Comparison of ENCODE assay signal across 8 mouse cellular contexts in the genomic region with DNA sequence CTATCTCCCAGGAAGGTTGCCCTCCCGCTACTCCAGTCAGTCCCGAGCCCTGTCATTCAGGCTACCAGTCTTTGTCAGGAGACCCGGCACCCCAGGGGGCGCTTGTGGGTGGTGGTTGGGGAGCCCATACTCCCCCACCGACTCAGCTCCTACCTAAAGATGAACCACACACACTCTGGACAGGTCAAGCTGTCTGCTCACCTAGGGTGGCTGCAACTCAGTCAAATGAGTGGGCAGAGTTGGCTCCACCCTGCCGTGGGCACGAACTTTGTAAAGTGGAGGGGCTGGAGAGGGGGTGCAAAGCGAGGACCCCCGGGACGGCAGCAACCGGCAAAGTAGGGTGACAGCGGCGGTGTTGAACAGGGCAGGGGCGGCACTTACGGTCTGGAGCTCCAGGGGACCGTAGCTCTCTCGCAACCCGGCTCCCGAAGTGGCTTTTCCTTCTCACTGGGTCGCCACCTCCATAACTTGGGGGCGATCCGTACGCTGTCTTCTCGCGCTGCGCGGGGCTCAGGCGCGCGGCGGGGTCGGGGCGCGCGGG. TPM values are rescaled to one million over a fixed set of nuclear protein-coding genes. Genes with fewer than 3 reads are reported as not detected.
DNase-seq lines count a peak whose midpoint lies in the region; ATAC-seq and TF ChIP-seq lines count a peak whose summit lies in the region.

No protein-coding gene starts in this region.

- ATAC-seq in heart, embryonic 12.5 days (ENCODE audit: insufficient number of reproducible peaks, low FRiP score): no peak
- ATAC-seq in G1E (ENCODE audit: extremely low read depth, insufficient number of reproducible peaks, low FRiP score, poor library complexity, severe bottlenecking): no peak
- ATAC-seq in forebrain, embryonic 12.5 days (ENCODE audit: low FRiP score): peak; percentile 10
- peak; percentile 25 for ATAC-seq in neural tube, embryonic 12.5 days (ENCODE audit: low FRiP score, low read depth)

- peaks cover 6% of the 10 kb centered on the region; the same call in 1 of the 2 replicates for H3K36me3 ChIP-seq in heart, embryonic 12.5 days
- peaks cover 96% of the 10 kb centered on the region for H3K36me3 ChIP-seq in G1E (replicated peaks)
- H3K36me3 ChIP-seq in forebrain, embryonic 12.5 days (replicated peaks): no peaks in the 10 kb centered on the region
- H3K36me3 ChIP-seq in limb, embryonic 10.5 days: no peaks in the 10 kb centered on the region
- no peaks in the 10 kb centered on the region for H3K36me3 ChIP-seq in neural tube, embryonic 12.5 days

- peaks cover 36% of the 10 kb centered on the region for H3K4me1 ChIP-seq in heart, embryonic 12.5 days (replicated peaks)
- peaks cover 95% of the 10 kb centered on the region for H3K4me1 ChIP-seq in G1E (ENCODE audit: insufficient read depth, low read depth, low read length)
- peaks cover 50% of the 10 kb centered on the region for H3K4me1 ChIP-seq in forebrain, embryonic 12.5 days
- H3K4me1 ChIP-seq in limb, embryonic 10.5 days: peaks cover 72% of the 10 kb centered on the region
- peaks cover 51% of the 10 kb centered on the region for H3K4me1 ChIP-seq in neural tube, embryonic 12.5 days

- no peaks in the 10 kb centered on the region for H3K9me3 ChIP-seq in heart, embryonic 12.5 days (replicated peaks)
- H3K9me3 ChIP-seq in G1E (replicated peaks): no peaks in the 10 kb centered on the region
- no peaks in the 10 kb centered on the region for H3K9me3 ChIP-seq in forebrain, embryonic 12.5 days
- no peaks in the 10 kb centered on the region for H3K9me3 ChIP-seq in limb, embryonic 10.5 days (replicated peaks)
- no peaks in the 10 kb centered on the region for H3K9me3 ChIP-seq in neural tube, embryonic 12.5 days

- peak overlapping the region; percentile 34 for H3K27ac ChIP-seq in heart, embryonic 12.5 days (ENCODE audit: poor library complexity, severe bottlenecking)
- H3K27ac ChIP-seq in forebrain, embryonic 12.5 days: peak overlapping the region; percentile 90
- peak overlapping the region; percentile 90 for H3K27ac ChIP-seq in limb, embryonic 10.5 days
- peak overlapping the region; percentile 89 for H3K27ac ChIP-seq in neural tube, embryonic 12.5 days

- no peak for DNase-seq in heart, postnatal 4 days
- DNase-seq in G1E (ENCODE audit: low spot score): no peak
- peak; percentile 66 for DNase-seq in limb, embryonic 10.5 days (ENCODE audit: low spot score)
- DNase-seq in urinary bladder, adult 2 months (ENCODE audit: low spot score): no peak
- no peak for DNase-seq in layer of hippocampus, adult 8-10 months (ENCODE audit: low spot score in 2 of 2)

- peaks cover 89% of the 10 kb centered on the region for H3K27me3 ChIP-seq in heart, embryonic 12.5 days (replicated peaks)
- H3K27me3 ChIP-seq in G1E (ENCODE audit: insufficient read depth, low read length): no peaks in the 10 kb centered on the region
- H3K27me3 ChIP-seq in forebrain, embryonic 12.5 days: peaks cover 99% of the 10 kb centered on the region
- H3K27me3 ChIP-seq in limb, embryonic 10.5 days (ENCODE audit: low read depth, poor library complexity, severe bottlenecking): peaks cover 98% of the 10 kb centered on the region
- peaks cover 62% of the 10 kb centered on the region for H3K27me3 ChIP-seq in neural tube, embryonic 12.5 days (replicated peaks)

- H3K4me2 ChIP-seq in heart, embryonic 12.5 days: peak overlapping the region; percentile 98
- peak overlapping the region; percentile 89 for H3K4me2 ChIP-seq in forebrain, embryonic 12.5 days
- H3K4me2 ChIP-seq in neural tube, embryonic 12.5 days (replicated peaks): peak overlapping the region; percentile 88

- H3K4me3 ChIP-seq in heart, embryonic 12.5 days: peak overlapping the region; percentile 73
- H3K4me3 ChIP-seq in G1E (ENCODE audit: low read depth, low read length): peak overlapping the region; percentile 76
- H3K4me3 ChIP-seq in forebrain, embryonic 12.5 days (replicated peaks): peak overlapping the region; percentile 60
- peak overlapping the region; percentile 83 for H3K4me3 ChIP-seq in limb, embryonic 10.5 days
- peak overlapping the region; percentile 78 for H3K4me3 ChIP-seq in neural tube, embryonic 12.5 days

- peak overlapping the region; percentile 83 for H3K9ac ChIP-seq in heart, embryonic 12.5 days
- H3K9ac ChIP-seq in forebrain, embryonic 12.5 days: peak overlapping the region; percentile 83
- peak overlapping the region; percentile 90 for H3K9ac ChIP-seq in neural tube, embryonic 12.5 days

- WGBS in heart, embryonic 12.5 days: 3% methylated on average over 35 of the region's 35 CpGs
- 1% methylated on average over 35 of the region's 35 CpGs for WGBS in forebrain, embryonic 12.5 days
- WGBS in limb, embryonic 10.5 days: 1% methylated on average over 35 of the region's 35 CpGs
- WGBS in neural tube, embryonic 12.5 days: 1% methylated on average over 35 of the region's 35 CpGs

- TF ChIP-seq CTCF in G1E (IDR thresholded peaks at IDR 0.05; ENCODE audit: low read depth, low read length): no peak

RNA-seq across cellular contexts. Expression of a gene that starts 21.4 kb away (rescaled TPM):
- polyA plus RNA-seq in heart, embryonic 12.5 days (2016; fragmentation: Nextera tagmentation; extraction: Ambion mirVana): 6.2 TPM in 2 replicates
- 10 to 100 TPM; 17.3 to 19.3 TPM for total RNA-seq in heart, postnatal 4 days (2021)
- total RNA-seq in G1E (2014; fragmentation: Nextera tagmentation): 99.0 and 106 TPM in 2 replicates
- total RNA-seq in G1E (2017): 18.8 and 19.9 TPM in 2 replicates
- polyA plus RNA-seq in G1E (2012): 287 TPM in 2 replicates
- polyA plus RNA-seq in forebrain, embryonic 12.5 days (2016; fragmentation: Nextera tagmentation; extraction: Ambion mirVana): 12.2 and 12.4 TPM in 2 replicates
- 2.0 and 2.8 TPM in 2 replicates for polyA plus RNA-seq in limb, embryonic 10.5 days (2016; fragmentation: Nextera tagmentation; extraction: Ambion mirVana)
- 15.3 and 16.7 TPM in 2 replicates for polyA plus RNA-seq in neural tube, embryonic 12.5 days (2016; fragmentation: Nextera tagmentation; extraction: Ambion mirVana)
- 0.95 and 4.0 TPM in 2 replicates for polyA plus RNA-seq in urinary bladder, adult 2 months (2012; rRNA removed)
- 10 to 100 TPM; 30.0 to 39.0 (median 37.0) TPM for total RNA-seq in layer of hippocampus, adult 8-10 months (2022)

RNA-seq across cellular contexts. Expression of a gene that starts 55.0 kb away (rescaled TPM):
- polyA plus RNA-seq in heart, embryonic 12.5 days (2016; fragmentation: Nextera tagmentation; extraction: Ambion mirVana): not detected in 2 replicates
- total RNA-seq in heart, postnatal 4 days (2021): not detected
- not detected in 2 replicates for total RNA-seq in G1E (2014; fragmentation: Nextera tagmentation)
- 0.11 TPM in 1 of 2 replicates, not detected in the other for total RNA-seq in G1E (2017)
- polyA plus RNA-seq in G1E (2012): not detected in 2 replicates
- not detected in 2 replicates for polyA plus RNA-seq in forebrain, embryonic 12.5 days (2016; fragmentation: Nextera tagmentation; extraction: Ambion mirVana)
- not detected in 2 replicates for polyA plus RNA-seq in limb, embryonic 10.5 days (2016; fragmentation: Nextera tagmentation; extraction: Ambion mirVana)
- polyA plus RNA-seq in neural tube, embryonic 12.5 days (2016; fragmentation: Nextera tagmentation; extraction: Ambion mirVana): not detected in 2 replicates
- 0.06 TPM in 1 of 2 replicates, not detected in the other for polyA plus RNA-seq in urinary bladder, adult 2 months (2012; rRNA removed)
- total RNA-seq in layer of hippocampus, adult 8-10 months (2022): not detected

Comparison
In these comparisons a context has a peak if more than half of its experiments do, and no peak if none do; other contexts are left out.
1. ATAC-seq: peak in forebrain, embryonic 12.5 days (single experiment) and neural tube, embryonic 12.5 days (single experiment); none in heart, embryonic 12.5 days (single experiment) and G1E (single experiment).
2. H3K27ac ChIP-seq: peak in every context shown above with its lines; median percentile 90 in forebrain, embryonic 12.5 days; 90 in limb, embryonic 10.5 days; 89 in neural tube, embryonic 12.5 days; 34 in heart, embryonic 12.5 days.
3. RNA of a gene that starts 21.4 kb away (polyA plus RNA-seq): 287 TPM in G1E; 15.3 to 16.7 TPM in neural tube, embryonic 12.5 days, 12.2 to 12.4 TPM in forebrain, embryonic 12.5 days, 6.2 TPM in heart, embryonic 12.5 days, 2.0 to 2.8 TPM in limb, embryonic 10.5 days and 0.95 to 4.0 TPM in urinary bladder, adult 2 months; every median in the first group is over 10 times any median in the second.
4. Peak in every context shown above with its lines, with median percentiles within 50 percentile points of each other: H3K4me2 ChIP-seq, H3K4me3 ChIP-seq and H3K9ac ChIP-seq.